Mouse (Mus musculus) heart, postnatal 36 days (tissue): ENCODE measurements around the gene Bcl2l15. TPM values are rescaled to one million over a fixed set of nuclear protein-coding genes. Genes with fewer than 3 reads are reported as not detected.
"Not testable (repeated sequence)": the region's sequence is repeated elsewhere in the genome, so short reads cannot be mapped to it uniquely, and the experiment has no call there.

Experiments used
- DNase-seq, 2 experiments: peaks; one replicate each; pipeline ENCODE4 v3.0.0; 2021 to 2022
- intact Hi-C: fragments of 180-260 bp; cut with DNase I; formaldehyde crosslinking; loops from one replicate; pipeline ENCODE4 v1.15.1; 2025
- total RNA-seq, 2 experiments: library from RNA; stranded (reverse); gene quantifications; 2 replicates each; pipeline ENCODE4 v1.2.3; 2021

Gene Bcl2l15
- total RNA-seq, 2 experiments from 2014 or later = not detected

DNA sequence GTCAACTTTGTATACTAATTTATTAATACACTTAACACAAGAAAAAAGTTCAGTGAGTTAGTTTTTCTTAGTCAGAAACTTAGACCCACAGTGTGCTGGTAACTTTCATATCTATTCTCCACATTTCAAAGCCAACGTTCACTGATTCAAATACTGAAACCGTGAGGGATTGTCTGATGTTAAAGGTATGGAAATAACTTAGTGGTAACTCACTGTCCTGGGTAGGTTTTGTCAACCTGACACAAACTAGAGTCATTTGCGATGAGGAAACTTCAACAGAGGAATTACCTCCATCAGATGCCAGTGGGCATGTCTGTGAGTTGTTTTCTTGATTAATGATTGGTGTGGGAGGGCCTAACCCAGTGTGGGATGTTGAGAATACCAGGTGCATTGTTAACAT lies 3.4 kb upstream of the Bcl2l15 start:
- intact Hi-C loops = loop anchor here (5.0 kb wide), 1 partner anchor 58 kb away; no protein-coding TSS in a partner anchor
- no peak for DNase-seq

DNA sequence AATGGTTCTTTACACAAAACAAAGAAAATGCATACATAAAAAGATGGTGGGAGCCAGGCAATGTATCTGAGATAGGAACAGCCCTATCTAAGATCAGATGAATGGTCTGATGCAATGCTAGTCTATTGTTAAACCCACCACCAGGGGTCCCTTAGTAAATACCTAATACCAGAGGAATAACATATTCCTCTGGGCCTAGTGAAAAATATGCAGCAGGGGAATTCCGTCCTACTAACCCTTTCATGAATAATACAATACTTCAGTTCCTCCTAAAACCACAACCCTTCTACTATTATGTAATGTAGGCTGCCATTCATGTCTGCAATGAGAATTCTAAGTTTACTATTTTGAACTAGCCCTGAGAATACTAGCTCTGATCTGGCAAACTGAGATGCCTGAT lies 1.7 kb upstream of the Bcl2l15 start:
- intact Hi-C loops, DNase-seq: not testable (repeated sequence)

DNA sequence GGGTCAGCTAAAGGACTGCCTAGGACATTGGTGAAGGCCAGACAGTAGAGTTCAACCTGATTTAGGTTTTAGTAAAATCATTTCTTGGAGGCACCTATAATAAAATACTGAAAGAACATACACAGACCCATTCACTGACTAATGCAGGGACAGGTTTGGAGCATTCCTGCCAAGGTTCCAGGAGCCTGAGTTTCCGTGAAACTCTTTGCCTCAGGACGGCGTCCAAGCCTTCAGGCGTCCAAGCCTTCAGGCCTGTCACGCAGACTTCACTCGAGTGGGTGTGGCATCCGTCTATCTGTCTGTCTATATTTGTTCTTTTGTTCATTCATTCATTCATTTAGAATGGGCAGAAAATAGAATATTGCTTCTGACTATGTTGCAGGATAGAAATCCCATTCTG lies 1.3 kb upstream of the Bcl2l15 start:
- intact Hi-C loops = no loop called here
- no peak for DNase-seq

DNA sequence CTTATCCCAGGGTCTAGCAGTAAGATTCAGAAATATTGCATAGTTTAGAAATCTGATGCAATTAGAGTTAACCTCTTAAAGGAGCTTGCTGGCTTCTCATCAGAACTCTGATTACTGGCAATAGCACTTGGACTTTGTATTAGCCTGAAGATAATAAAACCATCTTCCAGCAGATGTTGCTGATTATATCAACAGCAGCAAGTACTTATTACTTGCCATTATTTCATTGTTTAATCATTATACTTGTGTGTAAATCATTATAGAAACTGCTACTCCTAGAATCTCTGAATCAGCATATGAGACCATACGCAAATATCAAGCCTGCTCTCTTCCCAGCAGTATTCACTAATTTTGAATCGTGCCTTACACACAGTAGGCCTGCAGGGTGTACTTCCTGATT lies 1.6 kb downstream of the Bcl2l15 start:
- intact Hi-C loops = no loop called here
- DNase-seq = no peak

DNA sequence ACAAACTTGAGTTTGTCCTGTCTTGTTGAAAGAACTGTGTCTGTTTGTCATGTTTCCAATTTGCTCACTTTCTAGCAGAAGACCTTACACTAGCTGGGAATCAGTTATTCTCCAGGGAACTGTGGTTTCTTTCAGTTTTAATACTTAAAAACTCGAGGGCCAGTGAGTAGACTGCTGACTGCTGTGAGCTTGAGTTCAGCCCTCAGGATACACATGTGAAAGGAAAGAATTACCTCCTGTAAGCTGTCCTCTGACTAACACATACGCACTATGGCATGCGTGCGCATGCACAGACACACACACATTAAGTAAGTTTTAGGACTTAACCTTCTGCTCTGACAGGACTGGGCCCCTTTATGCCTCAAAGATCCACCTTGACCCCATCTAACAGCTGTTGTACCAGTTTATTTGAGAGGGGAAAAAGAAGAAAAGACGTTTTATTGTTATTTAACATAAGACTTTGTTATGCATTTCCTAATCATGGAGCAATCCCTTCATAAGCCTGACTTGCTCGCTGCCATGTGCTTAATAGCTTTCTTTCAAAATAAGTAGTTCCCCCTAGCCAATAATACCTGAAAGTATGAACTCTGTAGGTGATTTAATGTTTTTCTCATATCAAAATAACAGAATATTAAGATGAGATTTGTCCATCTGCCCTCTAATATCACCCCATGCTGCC lies 3.0 kb downstream of the Bcl2l15 start:
- intact Hi-C loops = no loop called here
- no peak for DNase-seq

DNA sequence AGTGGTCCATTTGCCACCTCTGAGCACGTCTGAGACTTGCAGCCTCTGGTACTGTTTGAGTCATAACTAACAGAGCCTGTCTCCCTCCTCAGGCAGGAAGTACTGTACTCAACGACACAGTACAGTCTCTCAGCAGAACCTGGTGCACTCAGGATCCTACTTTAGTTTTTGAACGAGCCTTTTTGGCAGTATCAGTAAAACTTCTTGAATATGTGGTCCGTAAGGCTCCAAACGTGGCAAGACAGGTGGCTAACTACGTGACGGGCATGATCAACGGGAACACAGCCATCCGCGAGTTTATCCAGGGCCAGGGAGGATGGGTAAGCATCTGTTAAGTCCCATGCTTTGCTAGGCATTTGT lies 3.5 kb downstream of the Bcl2l15 start:
- DNase-seq = no peak
- intact Hi-C loops = no loop called here

DNA sequence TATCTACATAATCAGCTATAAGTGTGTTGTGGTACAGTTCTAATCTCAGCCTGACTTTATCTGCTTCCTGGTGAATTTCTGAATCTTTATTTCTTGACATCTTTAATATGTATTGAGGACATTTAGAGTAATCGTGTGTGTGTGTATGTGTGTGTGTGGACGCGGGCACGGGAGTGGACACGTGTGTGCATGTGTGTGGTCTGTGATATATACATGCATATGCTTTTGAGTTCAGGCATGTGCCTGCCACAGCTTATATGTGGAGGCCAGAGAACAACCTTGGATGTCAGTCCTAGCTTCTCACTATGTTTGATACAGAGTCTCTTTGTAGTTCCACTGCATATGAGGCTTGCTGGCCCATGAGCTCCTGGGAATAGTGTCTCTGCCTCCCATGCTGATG lies 4.1 kb downstream of the Bcl2l15 start:
- intact Hi-C loops = no loop called here
- no peak for DNase-seq

DNA sequence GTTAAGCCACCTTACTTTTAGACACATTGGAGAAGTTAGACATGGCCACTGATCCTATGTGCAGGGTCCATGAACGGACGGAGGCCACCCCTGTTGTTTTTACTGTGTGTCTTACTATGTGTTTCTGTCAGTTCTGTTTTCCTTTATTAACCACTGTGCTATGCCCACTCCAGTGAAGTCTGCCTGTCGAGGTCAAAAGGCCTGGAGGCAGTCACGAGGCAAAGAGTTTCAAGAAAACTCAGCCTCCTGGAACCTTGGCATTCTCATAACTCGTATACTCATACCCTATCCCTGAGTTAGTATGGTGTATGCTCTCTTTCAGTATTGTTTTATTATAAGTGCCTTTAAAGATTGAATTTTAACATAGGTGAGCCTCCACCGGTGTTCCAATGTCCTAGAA lies 7.3 kb downstream of the Bcl2l15 start:
- no peak for DNase-seq
- intact Hi-C loops = no loop called here

DNA sequence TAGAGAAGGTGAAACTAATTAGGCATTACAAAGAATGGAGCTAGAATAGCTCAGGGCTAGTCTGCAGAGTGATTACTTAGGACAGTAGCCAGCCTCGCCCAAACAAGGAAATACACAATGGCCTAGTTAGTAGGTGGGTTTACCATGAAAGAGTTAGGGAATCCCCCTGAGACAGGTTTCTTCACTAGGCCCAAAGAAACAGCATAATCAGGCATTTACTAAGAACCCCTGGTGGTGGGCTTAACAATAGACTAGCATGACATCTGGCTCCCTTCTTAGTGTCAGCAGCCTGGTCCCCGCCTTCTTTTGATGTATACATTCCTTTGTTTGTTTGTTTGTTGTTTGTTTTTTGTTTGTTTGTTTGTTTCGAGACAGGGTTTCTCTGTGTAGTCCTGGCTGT lies 7.8 kb downstream of the Bcl2l15 start:
- intact Hi-C loops, DNase-seq: not testable (repeated sequence)

DNA sequence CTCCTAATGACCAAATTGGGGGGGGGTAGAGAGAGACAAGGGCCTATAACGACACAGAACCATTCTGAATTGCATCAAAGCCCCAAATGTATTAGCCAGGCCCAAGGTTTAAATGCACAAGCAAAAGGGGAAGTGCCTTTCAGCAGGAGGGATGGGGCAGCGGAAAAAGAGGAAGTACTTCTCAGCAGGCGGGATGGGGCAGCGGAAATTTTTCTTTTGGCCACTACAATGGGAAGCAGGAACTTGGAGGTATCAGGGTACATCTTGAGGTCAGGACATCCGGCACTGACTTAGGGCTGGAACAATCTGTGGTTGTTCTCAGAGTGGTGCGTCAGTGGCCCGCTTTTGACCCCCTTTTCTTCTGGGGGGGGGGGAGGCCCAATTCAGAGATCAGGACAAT lies 8.5 kb downstream of the Bcl2l15 start:
- intact Hi-C loops, DNase-seq: not testable (repeated sequence)

DNA sequence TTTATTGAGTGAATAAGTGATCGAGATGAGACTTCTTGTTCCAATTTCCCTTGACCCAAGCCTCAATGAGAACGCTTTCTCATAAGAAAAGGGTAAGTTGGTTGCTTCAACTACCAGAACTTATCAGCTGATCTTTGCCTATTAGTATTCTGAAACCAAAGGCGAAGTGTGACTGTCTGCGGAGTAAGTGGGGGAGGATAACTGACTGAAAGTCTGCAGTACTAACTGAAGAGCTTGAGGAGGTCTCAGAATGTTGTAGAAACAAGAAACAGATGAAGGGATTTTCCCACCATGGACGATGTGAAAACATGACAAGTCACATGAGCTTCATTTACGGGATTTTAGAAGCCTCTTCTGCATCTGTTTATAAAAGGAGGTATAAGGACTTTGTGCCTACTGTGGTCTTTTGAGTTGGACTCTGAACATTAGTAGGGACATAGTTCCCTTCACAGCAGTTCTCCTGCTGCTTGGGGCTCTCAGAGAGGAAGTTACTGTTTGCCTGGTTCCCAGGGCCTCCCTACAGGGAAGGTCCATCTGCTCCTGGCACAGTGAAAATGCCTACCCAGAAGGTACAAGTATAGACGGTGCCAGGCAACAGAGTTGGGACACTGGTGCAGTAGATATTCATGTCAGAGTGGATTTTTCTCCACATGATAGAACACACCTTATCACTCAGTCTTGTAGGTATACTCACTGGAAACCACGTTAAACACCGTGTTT lies 18.4 kb downstream of the Bcl2l15 start:
- no peak for DNase-seq
- intact Hi-C loops = loop anchor here (5.0 kb wide), 1 partner anchor 36 kb away; no protein-coding TSS in a partner anchor

DNA sequence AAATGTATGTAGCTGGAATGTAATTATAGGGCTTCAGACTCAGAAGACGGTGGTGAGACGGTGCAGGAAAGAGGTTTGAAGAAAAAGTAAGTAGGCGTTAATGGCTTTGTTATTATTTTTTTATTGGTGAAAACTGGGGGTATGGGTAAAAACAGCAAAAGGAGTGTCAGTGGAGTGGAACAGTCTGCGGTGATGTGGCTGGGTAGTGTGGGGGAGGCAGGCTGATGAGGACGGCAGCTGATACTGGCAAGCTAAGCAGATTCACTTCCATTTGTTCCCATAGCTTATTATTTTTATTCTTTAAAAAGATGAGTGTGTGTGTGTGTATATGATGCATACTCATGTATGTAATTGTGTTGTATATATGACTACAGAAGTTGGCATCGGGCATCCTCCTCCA lies 19.1 kb downstream of the Bcl2l15 start:
- intact Hi-C loops = loop anchor here (5.0 kb wide), 1 partner anchor 36 kb away; no protein-coding TSS in a partner anchor
- no peak for DNase-seq

DNA sequence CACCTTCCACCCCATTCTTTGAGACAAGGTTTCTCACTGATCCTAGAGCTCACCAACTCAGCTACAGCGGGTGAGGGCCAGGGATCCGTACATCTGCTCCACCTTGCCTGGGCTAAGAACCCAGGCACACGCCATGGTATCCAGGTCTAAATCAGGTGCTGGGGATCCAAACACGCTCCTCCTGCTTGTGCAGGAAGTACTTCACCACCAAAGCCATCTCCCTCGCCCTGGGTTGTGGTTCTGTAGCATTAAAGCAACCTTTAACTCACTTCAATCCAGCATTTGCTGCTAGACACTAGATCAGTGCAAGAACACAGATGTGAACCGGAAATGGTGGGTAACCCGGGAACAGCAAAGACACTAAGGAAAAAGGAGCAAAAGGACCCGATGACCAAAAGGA lies 19.5 kb downstream of the Bcl2l15 start:
- DNase-seq = no peak
- intact Hi-C loops = loop anchor here (5.0 kb wide), 1 partner anchor 35 kb away; no protein-coding TSS in a partner anchor

DNA sequence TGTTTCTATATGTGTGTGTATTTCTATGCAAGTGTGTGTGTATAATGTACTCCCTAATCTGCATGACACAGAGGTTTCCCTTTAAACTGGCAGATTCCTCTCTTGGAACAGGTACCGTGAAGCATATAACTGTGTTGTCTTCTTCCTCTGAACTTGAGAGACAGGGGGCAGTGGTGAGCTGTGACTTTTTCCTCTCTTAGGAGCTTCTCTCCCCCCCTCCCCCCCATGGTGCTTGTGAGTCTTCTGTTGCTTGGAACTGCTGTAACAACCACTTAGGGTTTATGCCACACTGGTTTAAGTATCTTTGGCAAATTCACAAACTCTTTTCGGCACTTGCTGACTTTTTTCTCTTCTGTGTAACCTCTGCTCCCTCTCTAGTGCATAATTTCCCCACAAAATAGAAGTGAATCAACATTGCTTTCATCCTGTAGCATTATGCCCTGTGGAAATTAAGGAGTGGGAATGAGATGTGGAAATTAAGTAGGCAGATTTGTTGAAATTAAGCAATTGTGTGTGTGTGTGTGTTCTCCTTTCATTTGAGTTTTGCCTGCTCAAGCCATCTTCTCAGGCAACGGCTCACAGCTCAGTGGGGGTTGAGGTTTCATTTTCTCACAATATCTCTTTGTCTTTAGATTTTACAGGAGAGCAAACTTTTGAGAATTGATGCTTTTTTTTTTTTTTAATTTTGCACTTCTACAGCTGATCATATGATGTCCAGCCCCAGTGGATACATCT lies 20.3 kb downstream of the Bcl2l15 start:
- peak; percentile 33 to 46 for DNase-seq
- intact Hi-C loops = loop anchor here (5.0 kb wide), 1 partner anchor 35 kb away; no protein-coding TSS in a partner anchor

DNA sequence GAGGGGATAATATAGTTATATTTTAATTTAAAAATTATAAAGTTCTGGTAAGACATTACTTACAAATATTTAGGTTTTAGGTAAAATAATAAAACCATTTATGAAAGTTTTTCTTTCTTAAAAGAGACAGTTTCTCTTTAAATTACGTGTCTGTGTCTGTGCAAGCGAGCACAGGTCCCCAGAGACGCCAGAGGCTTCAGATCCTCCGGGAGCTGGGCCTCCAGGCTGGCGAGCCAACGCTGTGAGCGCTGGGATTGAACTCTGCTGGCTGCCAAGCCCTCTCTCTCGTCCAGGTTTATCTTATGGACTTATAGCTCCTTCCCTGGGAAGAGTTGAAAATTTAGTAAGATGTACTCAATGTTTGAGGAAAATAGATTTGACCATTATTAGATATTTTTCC lies 21.4 kb downstream of the Bcl2l15 start:
- DNase-seq = no peak
- intact Hi-C loops = loop anchor here (5.0 kb wide), 1 partner anchor 33 kb away; no protein-coding TSS in a partner anchor

DNA sequence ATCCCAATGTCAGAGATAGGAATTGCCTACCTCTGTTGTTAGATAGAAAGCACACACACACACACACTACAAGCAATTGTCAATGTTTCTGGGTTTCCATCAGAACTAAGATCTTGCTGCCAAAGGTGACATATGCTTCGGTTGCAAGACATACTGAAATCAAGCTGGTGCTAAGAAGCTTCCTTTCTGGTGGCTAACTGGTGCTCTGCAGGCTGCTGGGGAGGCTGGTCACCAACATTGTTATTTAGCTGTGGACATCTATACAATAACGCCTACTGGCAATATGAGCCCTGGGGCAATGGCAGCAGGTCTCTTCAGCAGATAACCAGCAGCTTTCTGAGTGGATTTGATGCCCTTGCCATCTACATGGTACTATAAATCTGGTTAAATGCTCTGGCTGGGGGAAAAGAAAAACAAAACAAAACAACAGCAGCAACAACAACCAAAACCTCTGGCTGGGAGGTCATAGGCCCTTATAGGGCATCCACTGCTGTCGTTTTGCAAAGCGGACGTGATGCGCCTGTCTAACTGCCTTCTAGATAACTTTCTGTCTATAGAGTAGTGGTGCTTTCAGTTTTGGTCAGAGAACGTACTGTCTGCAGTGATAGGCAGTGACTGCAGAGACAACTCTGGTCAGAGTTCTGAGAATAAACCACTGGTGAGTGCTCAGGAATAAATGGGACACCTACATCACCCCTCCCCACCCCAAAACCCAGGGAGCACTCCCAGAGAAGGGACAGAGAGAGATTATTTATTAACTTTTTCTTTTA lies 24.8 kb downstream of the Bcl2l15 start:
- intact Hi-C loops = no loop called here
- DNase-seq = no peak

DNA sequence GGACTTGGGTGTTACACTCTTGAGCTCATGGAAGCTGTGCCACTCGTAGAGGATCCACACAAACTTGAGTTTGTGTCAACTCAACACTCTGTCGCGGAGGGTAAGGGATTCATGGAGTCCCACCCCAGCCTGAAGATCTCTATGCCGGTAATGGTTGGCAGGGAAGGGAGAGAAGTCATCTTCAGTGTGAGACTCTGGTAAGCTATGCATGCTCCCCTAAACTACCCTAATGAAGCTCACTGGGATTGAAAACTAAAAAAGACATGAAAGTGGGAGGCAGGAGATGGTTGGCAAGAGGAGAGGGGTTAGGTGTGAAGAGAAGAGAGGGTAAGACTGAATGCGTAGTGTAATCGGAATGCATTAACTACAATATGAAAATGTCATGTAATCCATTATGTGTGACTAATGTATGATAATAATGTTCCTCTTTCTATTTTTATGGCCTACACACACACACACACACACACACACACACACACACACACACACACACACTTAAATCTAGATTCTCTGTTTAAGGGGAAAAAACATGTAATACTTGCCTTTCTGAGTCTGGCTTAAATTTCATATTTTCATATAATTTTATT lies 25.7 kb downstream of the Bcl2l15 start:
- intact Hi-C loops = no loop called here

DNA sequence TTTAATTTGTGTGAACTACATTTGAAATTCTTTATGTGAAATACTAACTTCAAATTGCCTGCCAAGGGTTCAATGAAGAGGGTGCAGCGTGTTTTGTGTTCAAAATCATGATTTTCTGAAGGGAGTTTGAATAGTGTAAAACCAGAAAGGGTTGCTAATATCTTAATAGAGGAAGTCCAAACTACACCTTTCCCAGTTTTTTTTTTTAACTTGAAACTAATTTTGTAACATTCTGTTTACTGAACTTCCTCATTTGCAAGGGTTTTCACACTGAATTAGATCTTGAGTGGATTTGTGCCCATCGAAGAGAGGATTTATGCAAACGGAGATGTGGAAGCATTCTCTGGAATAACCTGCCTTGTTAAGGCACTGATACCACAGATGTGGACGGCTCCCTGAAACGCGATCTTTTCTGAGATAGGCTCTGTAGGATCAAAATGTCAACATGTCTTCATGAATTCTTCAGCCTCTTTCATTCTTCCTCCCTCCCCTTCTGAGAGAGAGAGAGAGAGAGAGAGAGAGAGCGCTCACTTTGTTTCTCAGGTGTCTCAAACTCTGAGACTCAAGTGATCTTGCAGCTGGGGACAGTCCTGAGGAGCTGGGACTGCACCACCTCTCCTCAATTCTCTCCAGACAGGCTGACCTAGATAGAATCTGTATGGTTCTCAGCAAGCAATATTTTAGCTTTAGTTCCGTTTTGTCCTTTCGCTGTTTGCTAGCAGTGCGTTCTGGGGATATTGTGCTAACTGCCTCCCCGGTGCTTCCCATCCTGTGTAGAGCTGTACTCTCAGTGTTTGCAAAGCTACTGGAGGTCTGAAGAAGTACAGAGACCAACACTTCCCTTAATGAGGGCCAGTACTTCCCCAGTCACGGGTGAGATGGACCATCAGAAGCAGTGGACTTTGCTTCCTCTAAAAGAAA lies 26.7 kb downstream of the Bcl2l15 start, which contains the start of gene Ptpn22:
Gene Ptpn22 (plus strand): TSS at position 915 of the 921 bp plus-strand sequence.
- intact Hi-C loops = no loop called here
- peak; percentile 10 to 18 for DNase-seq

More for the DNA sequence above, 25.7 kb downstream of the Bcl2l15 start:
- no peak for DNase-seq

DNA sequence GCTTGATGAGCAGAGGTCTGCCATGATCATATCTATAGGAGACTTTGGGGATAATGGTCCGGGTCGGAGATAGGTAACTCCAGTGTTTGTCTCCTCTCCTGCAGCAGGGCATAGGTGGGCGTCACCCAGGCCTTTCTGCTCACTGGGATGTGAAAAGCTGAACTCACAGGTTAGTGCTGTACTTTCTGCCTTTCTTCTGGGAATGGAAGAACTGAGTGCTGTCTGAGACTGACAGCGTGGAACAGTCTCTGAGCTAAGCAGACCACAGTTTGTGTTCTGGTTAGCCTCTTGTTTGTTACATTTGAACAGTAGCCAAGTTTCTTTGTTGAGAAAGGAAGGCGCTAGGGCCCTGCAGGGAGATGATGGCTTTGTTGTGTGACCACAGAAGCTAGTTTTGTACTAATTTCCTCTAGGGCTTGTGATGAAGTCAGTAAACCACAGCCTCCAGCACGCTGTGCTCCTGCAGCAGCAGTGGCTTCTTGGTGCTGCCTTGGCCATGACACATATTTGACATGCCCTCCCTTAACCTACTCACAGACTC lies 27.5 kb downstream of the Bcl2l15 start:
- peak; percentile 32 to 34 for DNase-seq
- intact Hi-C loops = no loop called here
